Mouse (Mus musculus) heart, adult 2 months (tissue): ENCODE data around the gene Ccr4.

Experiments used
- CTCF ChIP-seq: fragments of 200-600 bp; IDR thresholded peaks from 2 replicates; pipeline ENCODE4 v1.8.1; 2022; ENCODE audit warnings: antibody characterized with exemption, mild to moderate bottlenecking, moderate library complexity
- EP300 ChIP-seq: fragments of 200-500 bp; IDR thresholded peaks from 2 replicates; pipeline ENCODE4 v1.6.1; 2011; ENCODE audit warnings: low read depth, low read length, control low read depth; ENCODE audit not compliant: insufficient read depth
- POLR2A ChIP-seq: fragments of 200-500 bp; IDR thresholded peaks from 2 replicates; pipeline ENCODE4 v1.6.1; 2011; ENCODE audit warnings: mild to moderate bottlenecking, low read depth, low read length, control low read depth; ENCODE audit not compliant: insufficient read depth

DNA sequence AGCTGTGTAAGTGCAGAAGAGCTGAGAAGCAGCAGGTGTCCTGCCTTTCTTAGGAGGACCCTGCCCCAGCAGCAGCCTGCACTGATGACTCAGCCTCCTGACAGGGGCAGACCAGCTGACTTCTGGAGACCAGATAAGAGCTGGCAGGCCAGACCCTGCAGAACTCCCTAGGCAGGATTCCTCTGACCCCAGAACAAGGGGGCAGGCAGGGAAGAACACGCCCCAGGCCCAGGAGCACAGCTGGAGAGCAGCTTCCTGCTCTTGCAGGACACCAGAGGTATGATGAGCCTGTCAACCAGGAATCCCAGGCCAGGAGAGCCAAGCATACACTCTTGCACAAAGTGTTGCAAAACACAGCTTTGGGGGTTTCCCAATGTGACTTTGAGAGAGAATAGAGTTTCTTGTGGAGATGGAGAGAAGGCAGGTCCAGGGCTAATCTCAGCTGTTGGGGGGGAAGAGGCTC is 36.6 kb upstream of the Ccr4 start:
- TF ChIP-seq CTCF (no peak), POLR2A (no peak), EP300 (no peak)
